Mouse (Mus musculus) cerebellum, adult 9-10 months (tissue): ENCODE measurements around the gene Ptchd4.

Experiments
- DNase-seq: peaks from one replicate; pipeline ENCODE4 v3.0.0; 2022

Ptchd4 gene

DNA sequence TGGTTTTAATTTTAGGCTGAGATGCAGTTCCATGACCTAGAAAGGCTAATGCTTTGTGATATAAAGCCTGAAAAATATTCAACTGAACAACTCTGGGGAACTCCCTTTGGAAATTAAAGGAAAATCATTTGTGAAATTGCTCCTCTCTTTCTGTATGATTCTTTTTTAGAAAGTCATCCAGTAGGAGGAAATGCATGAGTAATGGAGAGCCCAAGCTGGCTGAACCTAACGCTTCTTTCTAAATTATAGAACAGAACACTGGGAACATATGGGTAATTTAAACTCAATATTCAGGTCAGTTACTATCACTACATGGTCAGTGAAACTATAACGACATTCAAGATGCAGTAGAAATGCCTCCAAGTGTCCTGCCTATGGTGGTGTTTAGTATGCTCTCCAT lies 114.6 kb downstream of the Ptchd4 start:
- DNase-seq, result no peak

- peak; percentile 66 for DNase-seq
Observed at GRCm38 (mm10) chr17:42452235-42452634, 136.5 kb downstream of the Ptchd4 start.

- no peak for DNase-seq
Observed at GRCm38 (mm10) chr17:42456441-42456840, 140.7 kb downstream of the Ptchd4 start.

GRCm38 (mm10) chr17:42462726-42463125 lies 147.0 kb downstream of the Ptchd4 start:
- DNase-seq, result no peak

- peak; percentile 23 for DNase-seq
Observed at GRCm38 (mm10) chr17:42480173-42480991, 164.6 kb downstream of the Ptchd4 start.

DNA sequence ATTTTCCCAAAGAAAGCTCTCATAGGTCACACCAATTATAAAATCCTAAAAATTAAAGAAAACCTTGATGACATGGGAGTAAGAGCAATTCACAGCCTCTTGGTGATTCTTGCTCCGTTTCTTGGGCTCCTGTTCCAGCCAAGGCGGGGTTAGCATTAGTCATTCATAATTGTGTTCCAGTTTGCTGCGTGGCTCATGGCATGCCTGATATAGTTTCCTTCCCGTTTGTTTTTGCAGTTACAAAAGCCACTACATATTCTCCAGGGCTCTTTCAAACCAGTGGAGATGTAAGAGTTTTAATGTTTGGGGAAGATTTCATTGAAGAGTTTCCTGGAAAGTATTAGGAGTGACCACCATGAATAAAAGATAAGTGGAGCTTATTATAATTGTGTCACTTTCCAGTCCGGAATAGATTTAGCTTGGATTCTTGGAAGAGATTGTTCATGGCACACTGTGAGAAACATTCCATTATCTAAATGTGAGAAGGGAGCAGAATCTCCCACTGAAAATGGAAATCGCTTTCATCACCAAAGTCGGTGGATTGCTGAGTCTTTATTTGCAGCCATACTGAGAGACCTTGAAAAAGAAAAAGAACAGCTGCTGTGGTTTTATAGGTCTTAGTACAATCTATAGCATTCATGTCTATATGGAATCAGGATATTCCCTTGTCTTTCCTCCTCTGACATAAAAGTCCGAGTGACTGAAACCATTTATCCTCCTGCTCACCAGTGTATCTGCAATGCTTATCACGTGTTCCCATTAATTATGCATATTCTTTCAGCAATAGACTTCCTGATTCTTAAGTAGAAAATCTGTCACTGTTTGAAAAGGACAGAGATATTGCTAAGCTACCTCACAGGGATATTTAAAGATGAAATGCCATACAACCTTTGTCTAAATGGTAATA lies 193.9 kb downstream of the Ptchd4 start:
- DNase-seq, result no peak

- DNase-seq, result no peak
Observed at GRCm38 (mm10) chr17:42530147-42530546, 214.4 kb downstream of the Ptchd4 start.

DNA sequence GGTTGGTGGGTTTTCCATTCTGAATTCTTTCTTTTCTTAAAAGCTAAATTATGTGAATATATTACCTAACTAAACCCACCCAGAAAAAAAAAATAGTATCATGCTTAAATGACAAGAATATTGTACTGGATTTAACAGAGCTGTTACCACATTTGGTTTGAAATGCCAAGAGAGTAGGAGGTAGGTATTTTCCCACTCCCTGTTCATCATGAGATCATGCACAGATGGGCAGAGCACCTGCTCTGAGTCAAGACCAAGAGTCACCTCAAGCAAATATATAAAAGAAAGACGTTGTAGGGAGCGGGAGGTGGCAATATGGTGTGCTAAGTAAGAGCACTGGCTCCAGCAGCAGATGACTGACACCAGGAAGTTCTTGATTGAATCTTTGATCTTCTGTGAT lies 233.8 kb downstream of the Ptchd4 start:
- DNase-seq, result no peak
